Mouse (Mus musculus): Measurements from ENCODE around the gene Gpr146. TPM values are rescaled to one million over a fixed set of nuclear protein-coding genes. Genes with fewer than 3 reads are reported as not detected.

Gene Gpr146
- total RNA-seq, 2 experiments from 2014 or later, result 13.5 to 14.0 TPM

- DNase-seq (ENCODE audit: low spot score in 2 of 2), result no peak
- intact Hi-C loops (cut with DNase I), result no loop called here
Observed at GRCm38 (mm10) chr5:139393197-139393588, 15.7 kb downstream of the Gpr146 start.

GRCm38 (mm10) chr5:139394399-139394798 lies 16.9 kb downstream of the Gpr146 start:
- DNase-seq (ENCODE audit: low spot score in 2 of 2), result no peak
- intact Hi-C loops (cut with DNase I), result no loop called here

- intact Hi-C loops (cut with DNase I), result no loop called here
Observed at GRCm38 (mm10) chr5:139395528-139395927, 18.0 kb downstream of the Gpr146 start.

GRCm38 (mm10) chr5:139397359-139397916 lies 19.9 kb downstream of the Gpr146 start:
- intact Hi-C loops (cut with DNase I), result no loop called here
- DNase-seq (ENCODE audit: low spot score in 2 of 2), result no peak

More at GRCm38 (mm10) chr5:139395528-139395927, 18.0 kb downstream of the Gpr146 start:
- no peak for DNase-seq (ENCODE audit: low spot score in 2 of 2)

- DNase-seq (ENCODE audit: low spot score in 2 of 2), result peak; percentile 84 to 90
- intact Hi-C loops (cut with DNase I), result no loop called here
Observed at GRCm38 (mm10) chr5:139397959-139398753, 20.7 kb downstream of the Gpr146 start.

GRCm38 (mm10) chr5:139398786-139399185 lies 21.3 kb downstream of the Gpr146 start:
- no peak for DNase-seq (ENCODE audit: low spot score in 2 of 2)
- intact Hi-C loops (cut with DNase I), result loop anchor here (1.0 kb wide), 1 partner anchor 34 kb away; no protein-coding TSS in a partner anchor

- intact Hi-C loops (cut with DNase I), result loop anchor here (1.0 kb wide), 1 partner anchor 36 kb away; no protein-coding TSS in a partner anchor
Observed at GRCm38 (mm10) chr5:139399991-139400390, 22.5 kb downstream of the Gpr146 start.

GRCm38 (mm10) chr5:139402106-139402505 lies 24.6 kb downstream of the Gpr146 start:
- DNase-seq (ENCODE audit: low spot score in 2 of 2), result no peak
- intact Hi-C loops (cut with DNase I), result no loop called here

More at GRCm38 (mm10) chr5:139399991-139400390, 22.5 kb downstream of the Gpr146 start:
- no peak for DNase-seq (ENCODE audit: low spot score in 2 of 2)

- intact Hi-C loops (cut with DNase I), result no loop called here
- DNase-seq (ENCODE audit: low spot score in 2 of 2), result no peak
Observed at GRCm38 (mm10) chr5:139403692-139404260, 26.3 kb downstream of the Gpr146 start.

- intact Hi-C loops (cut with DNase I), result no loop called here
- DNase-seq (ENCODE audit: low spot score in 2 of 2), result no peak
Observed at GRCm38 (mm10) chr5:139404801-139405401, 27.4 kb downstream of the Gpr146 start, which contains the start of gene C130050O18Rik. Gene C130050O18Rik (plus strand): TSS chr5:139405280.

- intact Hi-C loops (cut with DNase I), result no loop called here
Observed at GRCm38 (mm10) chr5:139405478-139405877, 28.0 kb downstream of the Gpr146 start.

GRCm38 (mm10) chr5:139405953-139406352 lies 28.5 kb downstream of the Gpr146 start:
- intact Hi-C loops (cut with DNase I), result no loop called here
- DNase-seq (ENCODE audit: low spot score in 2 of 2), result no peak

More at GRCm38 (mm10) chr5:139405478-139405877, 28.0 kb downstream of the Gpr146 start:
- DNase-seq (ENCODE audit: low spot score in 2 of 2), result no peak

- intact Hi-C loops (cut with DNase I), result no loop called here
- DNase-seq (ENCODE audit: low spot score in 2 of 2), result no peak
Observed at GRCm38 (mm10) chr5:139407121-139407885, 29.8 kb downstream of the Gpr146 start.

- intact Hi-C loops (cut with DNase I), result no loop called here
Observed at GRCm38 (mm10) chr5:139408511-139408910, 31.0 kb downstream of the Gpr146 start.

GRCm38 (mm10) chr5:139409412-139409811 lies 31.9 kb downstream of the Gpr146 start:
- no peak for DNase-seq (ENCODE audit: low spot score in 2 of 2)

More at GRCm38 (mm10) chr5:139408511-139408910, 31.0 kb downstream of the Gpr146 start:
- no peak for DNase-seq (ENCODE audit: low spot score in 2 of 2)

GRCm38 (mm10) chr5:139410056-139410455 lies 32.6 kb downstream of the Gpr146 start:
- intact Hi-C loops (cut with DNase I), result no loop called here
- DNase-seq (ENCODE audit: low spot score in 2 of 2), result no peak

More at GRCm38 (mm10) chr5:139409412-139409811, 31.9 kb downstream of the Gpr146 start:
- intact Hi-C loops (cut with DNase I), result no loop called here

GRCm38 (mm10) chr5:139411117-139411516 lies 33.6 kb downstream of the Gpr146 start:
- intact Hi-C loops (cut with DNase I), result no loop called here

GRCm38 (mm10) chr5:139411665-139412314 lies 34.3 kb downstream of the Gpr146 start:
- DNase-seq (ENCODE audit: low spot score in 2 of 2), result no peak
- intact Hi-C loops (cut with DNase I), result no loop called here

More at GRCm38 (mm10) chr5:139411117-139411516, 33.6 kb downstream of the Gpr146 start:
- DNase-seq (ENCODE audit: low spot score in 2 of 2), result no peak

GRCm38 (mm10) chr5:139413545-139413944 lies 36.0 kb downstream of the Gpr146 start:
- no peak for DNase-seq (ENCODE audit: low spot score in 2 of 2)
- intact Hi-C loops (cut with DNase I), result no loop called here

Measured in left cerebral cortex, postnatal 36 days (tissue).